Mouse (Mus musculus) midbrain, postnatal 0 days (tissue): Measurements from ENCODE around the gene Trpv1. TPM values are rescaled to one million over a fixed set of nuclear protein-coding genes. Genes with fewer than 3 reads are reported as not detected.

Experiments
- ATAC-seq: fragments of 200-750 bp; cut with Nextera tagmentation; 2 replicates; pipeline ENCODE4 v1.8.0; 2017; ENCODE audit warnings: moderate number of reproducible peaks, mild to moderate bottlenecking, moderate TSS enrichment, moderate library complexity; ENCODE audit not compliant: low FRiP score
- DNase-seq: peaks from one replicate; pipeline ENCODE4 v3.0.0-alpha.2; 2015; ENCODE audit warnings: low spot score
- H3K27ac ChIP-seq: fragments of 300-500 bp; sonication (generic); 2 replicates; pipeline ENCODE4 v1.5.1; 2014; ENCODE audit warnings: low read depth, mild to moderate bottlenecking, low read length, mixed read lengths
- H3K27me3 ChIP-seq: fragments of 300-500 bp; sonication (generic); 2 replicates; pipeline ENCODE4 v1.6.1; 2014; ENCODE audit warnings: low read length, control low read depth, mixed read lengths; ENCODE audit not compliant: insufficient read depth
- H3K36me3 ChIP-seq: fragments of 300-500 bp; sonication (generic); 2 replicates; pipeline ENCODE4 v1.6.1; 2014; ENCODE audit warnings: low read length, control low read depth, mixed read lengths; ENCODE audit not compliant: insufficient read depth
- H3K4me1 ChIP-seq: fragments of 300-500 bp; sonication (generic); 2 replicates; pipeline ENCODE4 v1.6.1; 2014; ENCODE audit warnings: mild to moderate bottlenecking, control low read depth, antibody characterized with exemption, low read length, mixed read lengths; ENCODE audit not compliant: insufficient read depth
- H3K4me2 ChIP-seq: fragments of 300-500 bp; sonication (generic); 2 replicates; pipeline ENCODE4 v1.6.1; 2014; ENCODE audit warnings: low read depth, mild to moderate bottlenecking, low read length, mixed read lengths; ENCODE audit not compliant: poor library complexity, severe bottlenecking
- H3K4me3 ChIP-seq: fragments of 300-500 bp; sonication (generic); 2 replicates; pipeline ENCODE4 v1.5.1; 2014; ENCODE audit warnings: low read depth, mild to moderate bottlenecking, low read length, moderate library complexity
- H3K9ac ChIP-seq: fragments of 300-500 bp; sonication (generic); replicated peaks from 2 replicates; pipeline ENCODE4 v1.6.1; 2014; ENCODE audit warnings: mild to moderate bottlenecking, low read length, moderate library complexity, mixed read lengths; ENCODE audit not compliant: poor library complexity, severe bottlenecking
- H3K9me3 ChIP-seq: fragments of 300-500 bp; sonication (generic); 2 replicates; pipeline ENCODE4 v1.6.1; 2016; ENCODE audit warnings: low read length, control low read depth
- CTCF ChIP-seq: IDR thresholded peaks from 2 replicates; pipeline ENCODE4 v1.5.1; 2016; ENCODE audit warnings: antibody characterized with exemption, mild to moderate bottlenecking
- WGBS: fragments of 180-500 bp; shearing (Covaris S2); extraction: QIAGEN DNeasy Blood & Tissue Kit; methylation state at CpG from one replicate; pipeline ENCODE4 v1.1.7; 2014; 5-methylcytosine and 5-hydroxymethylcytosine counted together
- polyA plus RNA-seq: library from polyadenylated mRNA; unstranded; fragments of >200 nt; fragmentation: Nextera tagmentation; extraction: Ambion mirVana; gene quantifications from 2 replicates; pipeline ENCODE4 v1.2.1, GENCODE M21; 2015
- total RNA-seq: library from RNA; depleted of rRNA; stranded (reverse); fragments of >200 nt; gene quantifications from 2 replicates; pipeline ENCODE4 v1.2.3, GENCODE M21; 2014

Trpv1 gene
- total and polyA plus RNA-seq, 2 experiments from 2014 or later: 0.31 to 0.33 TPM

- Histone ChIP-seq H3K9me3 (no peaks in the 10 kb centered on the region), H3K27ac (peak within 1 kb of the TSS; percentile 66), H3K4me3 (peak within 1 kb of the TSS; percentile 77), H3K27me3 (no peaks in the 10 kb centered on the region), H3K4me2 (peak within 1 kb of the TSS; percentile 88), H3K4me1 (peaks cover 11% of the 10 kb centered on the region; the same call in 1 of the 2 replicates), H3K36me3 (peaks cover 4% of the 10 kb centered on the region), H3K9ac (peak within 1 kb of the TSS; percentile 77)
- WGBS: under 1% methylated on average over 22 of the region's 22 CpGs
- peak; percentile 18 for TF ChIP-seq CTCF
- DNase-seq (peak; percentile 92), ATAC-seq (peak; percentile 96)
These were observed 35.4 kb upstream of the Trpv1 start, which contains the start of gene Ctns for GRCm38 (mm10) chr11:73198603-73199229. Gene Ctns, minus strand, starts transcription at chr11:73199042.

- TF ChIP-seq CTCF: peak; percentile 25; the same call in 1 of the 2 replicates
- Histone ChIP-seq H3K4me1 (peaks cover 11% of the 10 kb centered on the region; the same call in 1 of the 2 replicates), H3K9me3 (no peaks in the 10 kb centered on the region), H3K36me3 (peaks cover 4% of the 10 kb centered on the region), H3K4me2 (peak within 1 kb of the TSS; percentile 88), H3K4me3 (peak within 1 kb of the TSS; percentile 77), H3K9ac (peak within 1 kb of the TSS; percentile 77), H3K27me3 (no peaks in the 10 kb centered on the region), H3K27ac (peak within 1 kb of the TSS; percentile 66)
- under 1% methylated on average over 32 of the region's 32 CpGs for WGBS
- DNase-seq (peak; percentile 97), ATAC-seq (peak; percentile 98)
These were observed 34.8 kb upstream of the Trpv1 start, which contains the start of gene Shpk for GRCm38 (mm10) chr11:73199230-73199712. Gene Shpk, plus strand, starts transcription at chr11:73199460.

- 4% methylated on average over 12 of the region's 12 CpGs for WGBS
- H3K9me3 ChIP-seq: no peaks in the 10 kb centered on the region
- peak; percentile 8 for DNase-seq
- H3K36me3 ChIP-seq: peaks cover 4% of the 10 kb centered on the region
- no peak for TF ChIP-seq CTCF
- peak overlapping the region; percentile 77 for H3K9ac ChIP-seq
- no peaks in the 10 kb centered on the region for H3K27me3 ChIP-seq
- ATAC-seq: no peak
- H3K4me1 ChIP-seq: peaks cover 11% of the 10 kb centered on the region; the same call in 1 of the 2 replicates
- H3K4me2 ChIP-seq: peak overlapping the region; percentile 88
- H3K4me3 ChIP-seq: peak overlapping the region; percentile 77
- peak overlapping the region; percentile 66 for H3K27ac ChIP-seq
These were observed 34.2 kb upstream of the Trpv1 start for GRCm38 (mm10) chr11:73199879-73200278.

- WGBS: 76% methylated on average over 2 of the region's 2 CpGs
- DNase-seq (no peak), ATAC-seq (no peak)
- Histone ChIP-seq H3K9ac (no peak overlapping the region), H3K4me2 (no peak overlapping the region), H3K27ac (no peak overlapping the region), H3K9me3 (no peaks in the 10 kb centered on the region), H3K4me3 (no peak overlapping the region), H3K27me3 (no peaks in the 10 kb centered on the region), H3K4me1 (peaks cover 10% of the 10 kb centered on the region; the same call in 1 of the 2 replicates), H3K36me3 (peaks cover 1% of the 10 kb centered on the region; the same call in 1 of the 2 replicates)
- TF ChIP-seq CTCF: no peak
These were observed 33.1 kb upstream of the Trpv1 start for GRCm38 (mm10) chr11:73201021-73201420.

GRCm38 (mm10) chr11:73201597-73201996 lies 32.5 kb upstream of the Trpv1 start:
- no peak overlapping the region for H3K27ac ChIP-seq
- DNase-seq: no peak

GRCm38 (mm10) chr11:73203895-73204294 lies 30.2 kb upstream of the Trpv1 start:
- Histone ChIP-seq H3K27ac (no peak overlapping the region), H3K4me3 (no peak overlapping the region), H3K4me1 (no peaks in the 10 kb centered on the region), H3K9me3 (no peaks in the 10 kb centered on the region), H3K9ac (no peak overlapping the region), H3K4me2 (no peak overlapping the region), H3K36me3 (no peaks in the 10 kb centered on the region), H3K27me3 (no peaks in the 10 kb centered on the region)
- 86% methylated on average over 8 of the region's 8 CpGs for WGBS
- no peak for TF ChIP-seq CTCF
- DNase-seq (no peak), ATAC-seq (no peak)

More at GRCm38 (mm10) chr11:73201597-73201996, 32.5 kb upstream of the Trpv1 start:
- Histone ChIP-seq H3K4me1 (peaks cover 8% of the 10 kb centered on the region; the same call in 1 of the 2 replicates), H3K9me3 (no peaks in the 10 kb centered on the region), H3K36me3 (no peaks in the 10 kb centered on the region), H3K4me3 (no peak overlapping the region), H3K9ac (no peak overlapping the region), H3K4me2 (no peak overlapping the region), H3K27me3 (no peaks in the 10 kb centered on the region)
- ATAC-seq: no peak
- TF ChIP-seq CTCF: peak; percentile 47
- WGBS: 28% methylated on average over 4 of the region's 4 CpGs
